Mouse (Mus musculus) limb, embryonic 10.5 days (tissue): ENCODE data around the gene Tubb4a. TPM values are rescaled to one million over a fixed set of nuclear protein-coding genes. Genes with fewer than 3 reads are reported as not detected.

ENCODE experiments used
- DNase-seq: peaks from one replicate; pipeline ENCODE4 v3.0.0-alpha.2; 2017; ENCODE audit warnings: low spot score
- H3K27ac ChIP-seq: fragments of 300-500 bp; sonication (generic); 2 replicates; pipeline ENCODE4 v1.5.1; 2016; ENCODE audit warnings: mild to moderate bottlenecking
- H3K27me3 ChIP-seq: fragments of 300-500 bp; sonication (generic); 2 replicates; pipeline ENCODE4 v1.6.1; 2016; ENCODE audit warnings: low read depth, mild to moderate bottlenecking; ENCODE audit not compliant: poor library complexity, severe bottlenecking
- H3K36me3 ChIP-seq: fragments of 300-500 bp; sonication (generic); 2 replicates; pipeline ENCODE4 v1.6.1; 2016; ENCODE audit warnings: mild to moderate bottlenecking, moderate library complexity
- H3K4me1 ChIP-seq: fragments of 300-500 bp; sonication (generic); 2 replicates; pipeline ENCODE4 v1.6.1; 2016
- H3K4me3 ChIP-seq: fragments of 300-500 bp; sonication (generic); 2 replicates; pipeline ENCODE4 v1.5.1; 2016; ENCODE audit warnings: mild to moderate bottlenecking, moderate library complexity
- H3K9me3 ChIP-seq: fragments of 300-500 bp; sonication (generic); replicated peaks from 2 replicates; pipeline ENCODE4 v1.6.1; 2016; ENCODE audit warnings: mild to moderate bottlenecking
- WGBS: fragments of 180-500 bp; shearing (Covaris S2); methylation state at CpG from one replicate; pipeline ENCODE4 v1.1.7; 2016; 5-methylcytosine and 5-hydroxymethylcytosine counted together
- polyA plus RNA-seq: library from polyadenylated mRNA; unstranded; fragments of >200 nt; fragmentation: Nextera tagmentation; extraction: Ambion mirVana; gene quantifications from 2 replicates; pipeline ENCODE4 v1.2.1, GENCODE M21; 2016

The Tubb4a gene
- polyA plus RNA-seq, 1 experiment from 2014 or later = 5.4 TPM

DNA sequence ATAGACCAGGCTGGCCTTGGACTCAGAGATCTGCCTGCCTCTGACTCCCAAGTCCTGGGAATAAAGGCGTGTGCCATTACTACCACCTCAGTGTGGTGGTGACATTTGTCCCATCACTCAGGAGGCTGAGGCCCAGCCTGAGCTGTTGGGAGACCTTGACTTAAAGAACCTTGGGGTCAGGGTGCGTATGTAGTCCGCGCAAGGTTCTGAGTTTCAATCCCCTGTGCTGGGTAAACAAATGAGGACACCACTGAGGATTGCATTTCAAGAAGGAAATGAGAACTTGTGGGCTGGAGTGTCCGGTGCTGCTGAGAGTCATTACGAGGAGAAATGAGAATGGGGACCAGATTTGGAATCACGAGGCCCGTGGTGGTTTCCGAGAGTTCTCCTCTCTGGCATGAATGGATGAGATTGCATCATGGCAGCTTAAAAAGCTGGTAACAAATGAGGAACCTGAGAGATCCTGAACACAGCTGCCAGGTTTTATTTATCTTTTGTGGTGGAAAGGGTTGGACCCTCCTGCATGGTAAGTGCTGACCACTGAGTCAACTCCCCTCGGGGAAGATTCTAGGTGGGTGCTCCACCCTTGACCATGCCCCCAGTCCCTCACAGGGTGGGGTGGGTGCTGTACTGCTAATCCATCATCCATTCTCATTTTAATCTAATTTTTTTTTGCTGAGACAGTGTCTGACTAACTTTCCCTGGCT, 25.3 kb upstream of the Tubb4a start:
- no peaks in the 10 kb centered on the region for H3K27me3 ChIP-seq
- no peaks in the 10 kb centered on the region for H3K4me1 ChIP-seq
- no peak overlapping the region for H3K4me3 ChIP-seq
- no peak overlapping the region for H3K27ac ChIP-seq
- H3K9me3 ChIP-seq = no peaks in the 10 kb centered on the region
- WGBS = 86% methylated on average over 10 of the region's 10 CpGs
- DNase-seq = no peak
- no peaks in the 10 kb centered on the region for H3K36me3 ChIP-seq

DNA sequence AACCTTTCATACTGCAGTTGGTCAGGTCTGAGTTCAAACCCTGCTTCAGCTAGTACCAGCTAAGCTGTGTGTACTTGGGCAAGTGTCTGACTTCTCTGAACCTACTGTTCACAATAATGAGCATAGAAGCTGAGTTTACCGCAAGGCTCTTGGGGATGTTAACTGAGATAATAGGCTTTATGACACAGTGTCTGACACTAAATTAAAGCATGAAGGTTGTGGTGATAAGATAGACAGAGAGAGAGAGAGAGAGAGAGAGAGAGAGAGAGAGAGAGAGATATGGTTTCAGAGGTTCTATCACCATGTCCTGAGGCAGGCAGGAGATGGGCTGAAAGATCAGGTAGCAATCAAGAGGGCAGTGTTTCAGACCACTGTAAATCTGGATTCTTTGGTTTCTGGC, 22.4 kb upstream of the Tubb4a start:
- Histone ChIP-seq H3K9me3 (no peaks in the 10 kb centered on the region), H3K27me3 (peaks cover 7% of the 10 kb centered on the region; the same call in 1 of the 2 replicates), H3K27ac (no peak overlapping the region), H3K4me3 (no peak overlapping the region), H3K4me1 (peaks cover 20% of the 10 kb centered on the region), H3K36me3 (peaks cover 5% of the 10 kb centered on the region)
- 96% methylated on average over 1 of the region's 1 CpGs for WGBS
- DNase-seq = no peak

DNA sequence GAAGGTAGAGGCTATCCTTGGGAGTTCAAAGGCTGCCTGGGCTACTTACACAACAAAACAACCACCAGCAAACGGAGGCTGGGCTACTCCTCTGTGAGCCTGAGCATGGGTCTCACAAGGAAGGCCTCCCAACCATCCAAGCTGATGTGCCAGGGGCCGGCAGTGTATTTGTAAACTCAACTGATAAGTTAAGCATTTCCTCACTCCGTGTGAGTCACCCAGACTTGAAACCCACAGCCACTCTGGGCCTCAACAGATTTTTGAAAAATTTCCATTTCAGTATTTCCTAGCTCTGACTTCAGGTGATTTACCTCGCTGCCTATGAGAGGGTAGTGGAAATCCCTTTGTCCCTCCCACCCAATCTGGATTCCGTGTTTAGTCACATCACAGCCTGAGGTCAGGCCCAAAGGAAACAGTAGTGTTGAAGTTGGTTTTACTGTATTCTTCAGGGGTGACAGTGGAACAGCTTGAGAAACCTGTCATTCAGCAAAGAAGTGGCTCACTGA, 21.1 kb upstream of the Tubb4a start:
- DNase-seq = no peak
- Histone ChIP-seq H3K4me1 (peaks cover 28% of the 10 kb centered on the region), H3K27me3 (peaks cover 7% of the 10 kb centered on the region; the same call in 1 of the 2 replicates), H3K9me3 (no peaks in the 10 kb centered on the region), H3K36me3 (peaks cover 5% of the 10 kb centered on the region), H3K4me3 (no peak overlapping the region), H3K27ac (no peak overlapping the region)
- WGBS = 47% methylated on average over 5 of the region's 5 CpGs

DNA sequence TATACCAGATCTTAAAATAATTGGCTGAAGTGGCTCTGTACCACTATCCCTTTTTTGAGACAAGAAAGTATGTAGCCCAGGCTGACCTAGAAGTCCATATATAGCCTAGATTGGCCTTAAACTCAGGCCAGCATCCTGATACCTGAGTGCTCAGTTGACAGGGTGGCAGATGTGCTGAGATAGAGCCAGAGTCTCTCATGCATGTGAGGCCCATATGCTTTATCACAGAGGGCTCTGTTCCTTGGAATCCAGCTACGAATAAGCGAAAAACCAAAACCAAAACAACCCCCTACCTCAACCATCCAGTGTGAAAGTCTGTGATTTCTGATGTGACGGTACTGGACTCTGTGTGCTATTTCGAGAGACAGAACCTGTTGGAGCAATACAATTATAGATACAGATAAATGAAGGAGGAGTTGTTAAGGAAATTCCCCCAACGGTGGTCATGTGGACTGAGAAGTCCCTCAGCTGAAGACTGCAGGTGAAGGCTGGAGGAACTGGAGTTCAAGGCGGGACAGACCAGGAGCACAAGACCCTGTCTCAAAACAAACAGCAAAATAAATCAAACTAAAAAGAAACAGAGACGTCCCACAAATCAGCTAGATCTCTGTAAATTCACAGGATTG, 20.6 kb upstream of the Tubb4a start:
- Histone ChIP-seq H3K4me1 (peaks cover 28% of the 10 kb centered on the region), H3K27ac (no peak overlapping the region), H3K27me3 (peaks cover 7% of the 10 kb centered on the region; the same call in 1 of the 2 replicates), H3K9me3 (no peaks in the 10 kb centered on the region), H3K4me3 (no peak overlapping the region), H3K36me3 (peaks cover 5% of the 10 kb centered on the region)
- 75% methylated on average over 7 of the region's 7 CpGs for WGBS
- DNase-seq = no peak

DNA sequence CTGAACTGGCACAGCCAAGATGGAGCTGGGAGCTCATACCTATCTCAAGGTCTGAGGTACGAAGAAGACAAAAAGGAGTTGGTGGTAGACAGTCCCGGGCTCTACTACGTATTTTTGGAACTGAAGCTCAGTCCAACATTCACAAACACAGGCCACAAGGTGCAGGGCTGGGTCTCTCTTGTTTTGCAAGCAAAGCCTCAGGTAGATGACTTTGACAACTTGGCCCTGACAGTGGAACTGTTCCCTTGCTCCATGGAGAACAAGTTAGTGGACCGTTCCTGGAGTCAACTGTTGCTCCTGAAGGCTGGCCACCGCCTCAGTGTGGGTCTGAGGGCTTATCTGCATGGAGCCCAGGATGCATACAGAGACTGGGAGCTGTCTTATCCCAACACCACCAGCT, 19.5 kb upstream of the Tubb4a start:
- H3K27me3 ChIP-seq = peaks cover 7% of the 10 kb centered on the region; the same call in 1 of the 2 replicates
- WGBS = 85% methylated on average over 5 of the region's 5 CpGs
- no peak for DNase-seq
- H3K4me3 ChIP-seq = no peak overlapping the region
- H3K36me3 ChIP-seq = peaks cover 5% of the 10 kb centered on the region
- no peaks in the 10 kb centered on the region for H3K9me3 ChIP-seq
- H3K4me1 ChIP-seq = peaks cover 28% of the 10 kb centered on the region
- H3K27ac ChIP-seq = no peak overlapping the region

DNA sequence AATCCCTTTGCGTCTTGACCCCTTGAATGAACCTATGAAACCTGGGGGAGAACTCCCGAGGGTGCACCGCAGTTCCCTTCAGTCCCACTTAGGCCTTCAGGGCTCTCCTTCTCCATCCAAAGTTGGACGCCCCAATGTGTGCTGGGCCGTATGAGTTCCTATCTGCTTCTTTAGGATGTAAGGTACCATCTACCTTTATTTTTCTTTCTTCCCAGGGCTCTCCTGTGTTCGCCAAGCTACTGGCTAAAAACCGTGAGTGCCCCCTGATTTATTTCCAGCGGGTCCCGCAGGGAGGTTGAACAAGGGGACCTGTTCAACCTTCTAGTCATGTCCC, 18.4 kb upstream of the Tubb4a start:
- Histone ChIP-seq H3K4me3 (peak overlapping the region; percentile 73), H3K9me3 (no peaks in the 10 kb centered on the region), H3K27ac (peak overlapping the region; percentile 88), H3K4me1 (peaks cover 28% of the 10 kb centered on the region), H3K36me3 (peaks cover 5% of the 10 kb centered on the region), H3K27me3 (peaks cover 7% of the 10 kb centered on the region; the same call in 1 of the 2 replicates)
- no peak for DNase-seq
- WGBS = 6% methylated on average over 9 of the region's 9 CpGs

DNA sequence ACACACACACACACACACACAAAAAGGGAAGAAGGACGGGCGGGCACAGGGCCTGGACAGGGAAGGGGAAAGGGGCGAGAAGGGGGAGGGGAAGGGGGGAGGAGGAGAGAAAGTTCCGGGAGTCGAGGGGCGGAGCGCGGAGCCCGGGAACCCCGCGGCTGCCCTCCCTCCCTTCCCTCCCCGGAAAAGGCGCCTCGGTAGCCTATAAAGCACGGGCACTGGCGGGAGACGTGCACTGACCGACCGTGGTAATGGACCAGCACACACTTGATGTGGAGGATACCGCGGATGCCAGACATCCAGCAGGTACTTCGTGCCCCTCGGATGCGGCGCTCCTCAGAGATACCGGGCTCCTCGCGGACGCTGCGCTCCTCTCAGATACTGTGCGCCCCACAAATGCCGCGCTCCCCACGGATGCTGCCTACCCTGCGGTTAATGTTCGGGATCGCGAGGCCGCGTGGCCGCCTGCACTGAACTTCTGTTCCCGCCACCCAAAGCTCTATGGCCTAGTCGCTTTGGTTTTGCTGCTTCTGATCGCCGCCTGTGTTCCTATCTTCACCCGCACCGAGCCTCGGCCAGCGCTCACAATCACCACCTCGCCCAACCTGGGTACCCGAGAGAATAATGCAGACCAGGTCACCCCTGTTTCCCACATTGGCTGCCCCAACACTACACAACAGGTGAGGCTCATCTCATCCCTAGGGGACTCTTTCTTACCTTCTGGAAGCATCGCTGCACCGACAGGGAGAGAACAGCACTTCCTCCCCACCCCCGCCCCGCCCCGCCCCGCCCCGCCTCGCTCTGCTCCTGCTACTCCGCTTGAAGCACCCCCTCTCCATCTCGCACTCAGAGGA, 17.8 kb upstream of the Tubb4a start, which contains the start of gene Tnfsf9:
Tnfsf9 (plus strand) TSS at position 145 of the 854 bp plus-strand sequence.
- peak within 1 kb of the TSS; percentile 73 for H3K4me3 ChIP-seq
- H3K27me3 ChIP-seq = peaks cover 7% of the 10 kb centered on the region; the same call in 1 of the 2 replicates
- H3K27ac ChIP-seq = peak within 1 kb of the TSS; percentile 88
- WGBS = under 1% methylated on average over 59 of the region's 61 CpGs
- H3K4me1 ChIP-seq = peaks cover 28% of the 10 kb centered on the region
- H3K9me3 ChIP-seq = no peaks in the 10 kb centered on the region
- peaks cover 5% of the 10 kb centered on the region for H3K36me3 ChIP-seq
- DNase-seq = peak; percentile 82

DNA sequence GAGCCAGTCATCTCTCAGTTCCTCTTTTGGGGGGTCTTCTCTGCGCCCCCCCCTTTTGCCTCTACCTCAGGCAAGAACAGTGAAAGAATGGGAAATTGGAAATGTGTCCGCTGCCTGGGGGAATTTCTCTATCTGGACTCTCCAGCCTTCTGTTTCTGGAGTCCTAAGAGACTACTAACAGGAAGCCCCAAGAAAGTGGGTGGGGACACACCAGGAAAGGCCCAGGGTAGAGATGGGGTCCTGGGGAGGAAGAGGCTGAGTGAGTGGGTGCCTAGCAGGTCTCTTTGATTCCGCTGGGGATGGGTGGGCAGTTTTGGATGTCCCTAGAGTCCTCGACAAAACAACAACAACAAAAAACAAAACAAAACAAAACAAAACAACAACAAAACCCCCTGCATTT, 16.9 kb upstream of the Tubb4a start:
- peaks cover 5% of the 10 kb centered on the region for H3K36me3 ChIP-seq
- no peaks in the 10 kb centered on the region for H3K9me3 ChIP-seq
- peaks cover 28% of the 10 kb centered on the region for H3K4me1 ChIP-seq
- H3K27ac ChIP-seq = peak overlapping the region; percentile 88
- no peak for DNase-seq
- WGBS = 47% methylated on average over 4 of the region's 4 CpGs
- peaks cover 7% of the 10 kb centered on the region; the same call in 1 of the 2 replicates for H3K27me3 ChIP-seq
- peak overlapping the region; percentile 73 for H3K4me3 ChIP-seq

DNA sequence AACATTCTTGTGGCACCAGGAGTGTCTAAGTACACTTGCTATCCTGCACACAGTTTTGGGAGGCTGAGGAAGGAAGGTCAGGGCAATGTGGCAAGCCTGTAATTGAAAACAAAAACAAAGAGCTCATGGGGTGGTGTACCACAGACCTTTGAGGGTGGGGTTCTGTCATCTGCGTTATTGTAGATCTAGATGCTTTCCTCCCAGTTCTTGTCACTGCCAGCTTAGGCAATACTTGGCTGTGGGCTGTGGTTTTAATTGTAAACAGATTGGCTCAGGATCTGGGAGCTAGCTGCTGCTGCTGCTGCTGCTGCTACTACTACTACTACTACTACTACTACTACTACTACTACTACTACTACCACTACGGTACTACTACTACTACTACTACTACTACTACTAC, 14.7 kb upstream of the Tubb4a start:
- Histone ChIP-seq H3K27me3 (peaks cover 7% of the 10 kb centered on the region; the same call in 1 of the 2 replicates), H3K4me1 (peaks cover 28% of the 10 kb centered on the region), H3K4me3 (no peak overlapping the region), H3K27ac (no peak overlapping the region), H3K36me3 (peaks cover 4% of the 10 kb centered on the region), H3K9me3 (no peaks in the 10 kb centered on the region)
- WGBS = 79% methylated on average over 2 of the region's 2 CpGs
- DNase-seq = no peak

DNA sequence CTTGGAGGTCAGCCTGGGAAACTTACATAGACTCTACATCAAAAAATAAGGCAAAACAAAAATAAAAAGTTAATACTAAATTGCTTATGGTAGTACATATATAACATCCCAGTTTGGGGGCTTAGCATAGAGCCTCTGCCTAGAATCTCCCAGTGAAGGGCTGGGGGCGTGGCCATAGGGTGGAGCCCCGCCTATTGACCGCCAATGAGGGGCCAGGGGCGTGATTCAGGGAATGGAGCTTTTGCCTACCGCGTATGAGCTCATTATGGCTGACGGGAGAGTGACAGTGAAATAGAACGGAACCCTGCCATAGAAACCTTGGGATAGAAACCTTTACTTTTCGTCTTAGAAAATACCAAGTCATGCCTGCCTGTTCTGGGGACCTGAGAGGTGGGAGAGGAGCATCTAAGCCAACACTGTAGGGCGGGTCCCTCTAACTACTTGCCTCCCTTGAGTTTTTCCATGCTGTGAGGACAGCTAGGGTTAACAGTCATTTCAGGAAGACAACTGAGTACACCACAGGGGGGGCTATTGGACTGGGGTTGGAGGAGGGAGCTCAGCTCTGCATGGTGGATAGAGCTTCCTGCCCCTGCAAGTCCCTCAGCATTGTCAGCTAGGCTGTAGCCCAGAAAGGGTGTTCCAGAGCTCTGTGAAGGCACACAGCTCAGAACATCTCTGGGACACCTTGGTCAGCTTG, 12.2 kb upstream of the Tubb4a start:
- Histone ChIP-seq H3K4me1 (peaks cover 18% of the 10 kb centered on the region), H3K9me3 (no peaks in the 10 kb centered on the region), H3K4me3 (no peak overlapping the region), H3K27ac (no peak overlapping the region), H3K27me3 (peaks cover 14% of the 10 kb centered on the region), H3K36me3 (no peaks in the 10 kb centered on the region)
- no peak for DNase-seq
- 8% methylated on average over 10 of the region's 10 CpGs for WGBS

DNA sequence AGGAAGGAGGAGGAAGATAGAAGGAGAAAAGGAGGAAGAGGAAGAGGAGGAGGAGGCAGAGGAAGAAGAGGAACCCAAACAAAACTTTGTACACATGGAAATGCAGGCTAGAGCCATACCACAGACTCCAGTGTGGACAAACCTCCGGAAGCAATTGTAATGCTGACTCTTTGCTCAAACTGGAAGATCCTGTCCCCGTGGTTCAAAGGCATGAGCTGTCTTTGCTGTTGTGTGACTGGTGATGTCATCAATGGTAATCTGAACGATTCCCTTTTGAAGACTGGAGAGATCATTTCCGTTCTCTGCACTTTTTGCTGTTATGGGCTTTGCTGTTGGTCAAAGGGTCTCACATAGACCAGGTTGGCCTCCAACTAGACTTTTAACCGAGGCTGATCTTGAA, 10.7 kb upstream of the Tubb4a start:
- DNase-seq = no peak
- Histone ChIP-seq H3K36me3 (no peaks in the 10 kb centered on the region), H3K27me3 (peaks cover 14% of the 10 kb centered on the region), H3K4me1 (peaks cover 12% of the 10 kb centered on the region), H3K27ac (no peak overlapping the region), H3K9me3 (no peaks in the 10 kb centered on the region), H3K4me3 (no peak overlapping the region)
- WGBS = 90% methylated on average over 5 of the region's 5 CpGs

DNA sequence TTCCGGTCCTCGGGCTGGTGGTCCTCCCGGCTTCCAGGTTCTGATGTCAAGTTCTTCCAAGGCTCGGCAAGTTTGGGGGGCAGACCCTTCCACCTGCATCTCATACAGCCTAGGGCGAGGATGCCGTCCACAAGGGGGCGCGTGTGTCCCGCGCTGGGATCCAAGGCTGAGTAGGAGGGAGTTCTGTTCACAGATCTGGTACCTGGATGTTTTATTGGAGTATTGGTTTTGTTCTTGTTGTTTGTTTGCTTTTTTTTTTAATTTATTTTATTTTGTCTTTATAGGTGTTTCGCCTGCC, 9.0 kb upstream of the Tubb4a start:
- Histone ChIP-seq H3K36me3 (no peaks in the 10 kb centered on the region), H3K27ac (no peak overlapping the region), H3K27me3 (peaks cover 14% of the 10 kb centered on the region), H3K9me3 (no peaks in the 10 kb centered on the region), H3K4me1 (peaks cover 12% of the 10 kb centered on the region), H3K4me3 (peak overlapping the region; percentile 33)
- peak; percentile 90 for DNase-seq
- WGBS = 2% methylated on average over 11 of the region's 11 CpGs
